Mouse (Mus musculus) adrenal gland, postnatal 36 days (tissue): ENCODE results near the gene Syne2. TPM values are rescaled to one million over a fixed set of nuclear protein-coding genes. Genes with fewer than 3 reads are reported as not detected.
"Not testable (repeated sequence)": the region's sequence is repeated elsewhere in the genome, so short reads cannot be mapped to it uniquely, and the experiment has no call there.

ENCODE experiments used
- DNase-seq, 2 experiments: peaks; one replicate each; pipeline ENCODE4 v3.0.0; 2021; ENCODE audit warnings: mixed read lengths in 1 of 2
- microRNA-seq: library from miRNA; unstranded; fragments of <30 nt; microRNA quantifications from one replicate; pipeline ENCODE4 v1.2.0, GENCODE M21; 2021
- total RNA-seq, 2 experiments: library from RNA; stranded (reverse); gene quantifications; 2 replicates each; pipeline ENCODE4 v1.2.3; 2021

Gene Syne2
- total RNA-seq, 2 experiments from 2014 or later: 40.6 to 46.1 TPM

- no peak for DNase-seq
These were observed 286.8 kb downstream of the Syne2 start for GRCm38 (mm10) chr12:76104596-76105351.

DNA sequence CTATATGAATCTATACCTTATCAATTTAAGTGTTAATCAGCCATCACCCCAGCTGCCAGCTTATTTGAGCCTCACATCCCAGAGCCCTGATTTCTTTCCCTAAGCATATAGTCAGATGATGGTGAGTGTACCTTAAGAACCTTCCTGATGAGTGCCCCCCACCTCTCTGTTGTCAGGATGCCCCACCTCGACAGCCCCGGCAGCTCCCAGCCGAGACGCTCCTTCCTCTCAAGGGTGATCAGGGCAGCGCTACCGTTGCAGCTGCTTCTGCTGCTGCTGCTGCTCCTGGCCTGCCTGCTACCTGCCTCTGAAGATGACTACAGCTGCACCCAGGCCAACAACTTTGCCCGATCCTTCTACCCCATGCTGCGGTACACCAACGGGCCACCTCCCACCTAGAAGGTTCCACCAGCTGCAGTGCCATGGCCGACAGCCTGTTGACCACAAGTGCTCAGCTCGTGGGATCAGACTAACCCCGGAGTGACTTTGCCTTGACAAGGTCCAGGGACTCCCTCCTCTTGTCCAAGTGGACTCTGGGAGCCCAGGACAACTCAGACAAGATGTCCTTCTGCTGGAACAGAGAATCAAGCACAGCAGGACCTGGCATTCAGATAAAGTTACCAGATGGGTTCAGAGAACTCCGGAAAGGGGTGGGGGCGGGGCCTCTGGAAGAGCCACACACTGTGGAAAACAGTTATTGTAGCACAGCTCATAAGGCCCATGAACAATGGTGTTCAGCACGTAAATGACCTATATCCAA is 291.9 kb downstream of the Syne2 start:
- DNase-seq: no peak

DNA sequence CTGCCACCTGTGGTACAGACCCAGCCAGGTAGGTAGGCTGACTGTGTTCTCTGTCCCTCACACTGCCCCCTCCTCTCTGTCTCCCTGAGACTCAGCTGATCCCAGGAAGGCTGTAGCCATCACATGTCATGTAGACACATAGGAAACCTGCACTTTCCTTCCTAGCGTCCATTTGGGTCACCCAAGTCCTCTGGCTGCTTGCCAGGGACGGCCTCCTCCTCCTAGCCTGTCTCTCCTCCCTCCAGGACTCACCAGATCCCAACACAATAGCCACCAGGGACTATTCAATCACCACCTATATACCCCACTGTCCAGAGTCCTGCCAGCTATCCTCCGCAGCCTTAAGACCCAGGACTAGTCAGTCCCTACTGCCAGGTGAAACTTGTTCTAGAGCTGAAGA is 293.1 kb downstream of the Syne2 start:
- DNase-seq: no peak

GRCm38 (mm10) chr12:76116577-76116976 is 298.6 kb downstream of the Syne2 start:
- no peak for DNase-seq

DNA sequence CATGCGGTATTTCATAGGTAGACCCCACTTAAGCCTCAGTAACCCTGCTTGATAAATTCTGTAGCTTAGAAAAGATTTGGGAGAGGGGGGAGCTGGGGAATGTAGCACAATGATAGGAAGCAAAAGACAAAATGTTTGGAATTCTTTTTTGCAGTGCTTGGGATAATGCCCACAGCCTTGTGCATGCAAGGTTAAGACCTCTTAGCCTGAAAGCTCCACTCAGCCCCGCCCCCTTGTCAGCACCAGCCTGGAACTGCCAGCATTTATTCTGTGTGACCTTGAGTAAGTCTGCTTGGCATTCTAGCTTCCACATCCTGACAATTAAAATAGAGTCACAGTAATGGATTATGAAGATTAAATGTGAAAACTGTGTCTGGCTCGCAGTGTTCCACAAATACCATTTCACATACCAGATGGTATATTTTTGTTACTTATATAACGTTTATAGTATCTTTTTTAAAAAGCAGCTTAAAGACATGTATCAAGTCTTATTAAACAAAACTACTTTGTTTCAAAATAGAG is 299.8 kb downstream of the Syne2 start:
- peak; percentile 65 to 75 for DNase-seq

DNA sequence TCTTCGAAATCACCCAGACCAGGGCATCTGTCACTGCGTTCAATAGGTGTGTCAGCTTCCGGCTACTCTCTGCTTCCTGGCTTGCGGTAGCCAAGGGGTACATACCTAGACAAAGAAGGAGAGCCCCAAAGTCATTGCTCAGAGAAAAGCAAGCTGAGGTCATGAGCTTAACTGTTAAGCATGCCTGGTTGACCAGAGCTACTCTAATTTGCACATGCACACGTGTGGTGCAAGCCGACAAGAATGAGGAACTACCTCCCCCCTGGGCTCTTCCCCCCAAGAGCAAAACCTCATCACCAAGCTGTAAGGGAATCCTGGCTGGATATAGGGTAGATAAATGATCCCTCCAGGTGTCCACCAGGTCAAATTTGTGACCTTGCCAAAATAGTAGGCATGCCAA is 305.3 kb downstream of the Syne2 start:
- DNase-seq: no peak

- DNase-seq: no peak
These were observed 310.4 kb downstream of the Syne2 start for GRCm38 (mm10) chr12:76128306-76128705.

DNA sequence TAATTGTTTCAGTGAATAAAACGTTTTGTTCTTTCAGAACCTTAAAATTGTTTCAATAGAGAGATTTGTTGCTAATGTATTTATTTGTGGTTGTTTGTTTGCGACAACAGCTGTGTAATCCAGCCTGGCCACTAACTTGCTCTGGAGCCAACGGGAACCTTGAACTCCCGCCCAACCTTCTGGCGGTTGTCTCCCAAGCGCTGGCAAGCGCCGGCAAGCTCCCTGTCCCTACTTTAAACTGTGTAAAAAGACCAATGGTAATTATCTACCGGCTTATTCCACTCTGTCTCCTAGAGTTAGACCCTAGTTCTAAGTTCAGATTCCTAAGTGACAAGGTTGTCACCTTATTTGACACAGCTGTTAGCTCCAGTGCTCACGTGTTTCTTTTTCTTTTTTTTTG is 310.9 kb downstream of the Syne2 start:
- peak; percentile 53 to 72 for DNase-seq

- DNase-seq: peak; percentile 24 to 39
These were observed 312.3 kb downstream of the Syne2 start for GRCm38 (mm10) chr12:76130281-76130680.

DNA sequence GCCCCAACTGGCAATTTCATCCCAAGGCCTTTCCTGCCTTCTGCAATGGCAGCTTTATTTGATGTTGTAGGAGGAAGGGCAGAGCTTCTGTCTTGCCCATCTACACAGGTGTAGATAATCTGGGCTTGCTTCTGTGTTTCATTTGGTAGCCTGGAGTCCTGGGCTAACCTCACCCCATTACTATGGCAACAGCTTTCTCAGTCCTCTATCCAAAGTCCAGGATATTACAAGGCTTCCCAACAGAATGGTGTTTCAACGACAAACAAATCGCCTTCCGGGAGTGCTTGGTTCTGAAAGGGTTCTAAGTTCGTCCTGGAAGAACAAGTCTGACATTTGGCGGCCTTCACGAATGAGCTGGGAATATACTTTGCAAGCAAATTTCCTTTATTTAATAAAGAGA is 313.0 kb downstream of the Syne2 start:
- DNase-seq: no peak

DNA sequence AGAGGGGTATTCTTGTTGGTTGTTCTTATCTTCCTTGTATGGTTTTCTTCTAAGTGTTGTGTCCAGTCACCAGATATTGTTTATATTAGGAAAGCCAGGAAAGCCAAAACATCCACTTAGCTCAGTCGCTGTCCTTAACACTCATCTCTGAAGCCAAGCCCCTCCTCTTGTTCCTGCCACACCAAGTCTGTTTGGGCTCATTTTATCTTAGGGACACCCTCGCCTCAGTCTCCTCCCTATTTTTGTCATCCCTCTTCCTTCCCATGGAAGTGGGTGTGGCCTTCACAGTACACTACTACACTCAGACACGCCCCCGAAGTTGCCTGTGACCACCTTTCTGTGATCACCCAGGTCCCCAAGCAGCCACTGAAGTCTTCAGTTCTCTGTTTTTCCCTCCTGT is 314.7 kb downstream of the Syne2 start:
- no peak for DNase-seq

DNA sequence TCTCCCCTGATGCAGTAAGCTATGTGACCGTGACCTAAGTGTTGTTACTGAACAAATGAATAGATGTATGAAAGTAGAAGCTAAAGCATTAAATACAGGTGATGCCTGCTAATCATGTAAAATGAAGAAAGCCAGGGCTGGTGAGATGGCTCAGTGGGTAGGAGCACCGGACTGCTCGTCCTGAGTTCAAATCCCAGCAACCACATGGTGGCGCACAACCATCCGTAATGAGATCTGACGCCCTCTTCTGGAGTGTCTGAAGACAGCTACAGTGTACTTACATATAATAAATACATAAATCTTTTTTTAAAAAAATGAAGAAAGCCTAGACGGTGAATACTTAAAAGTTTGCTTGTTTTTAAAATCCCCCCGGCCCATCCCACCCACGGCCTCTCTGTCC is 315.1 kb downstream of the Syne2 start:
- DNase-seq: not testable (repeated sequence)

- DNase-seq: no peak
These were observed 318.8 kb downstream of the Syne2 start for GRCm38 (mm10) chr12:76136701-76137100.

DNA sequence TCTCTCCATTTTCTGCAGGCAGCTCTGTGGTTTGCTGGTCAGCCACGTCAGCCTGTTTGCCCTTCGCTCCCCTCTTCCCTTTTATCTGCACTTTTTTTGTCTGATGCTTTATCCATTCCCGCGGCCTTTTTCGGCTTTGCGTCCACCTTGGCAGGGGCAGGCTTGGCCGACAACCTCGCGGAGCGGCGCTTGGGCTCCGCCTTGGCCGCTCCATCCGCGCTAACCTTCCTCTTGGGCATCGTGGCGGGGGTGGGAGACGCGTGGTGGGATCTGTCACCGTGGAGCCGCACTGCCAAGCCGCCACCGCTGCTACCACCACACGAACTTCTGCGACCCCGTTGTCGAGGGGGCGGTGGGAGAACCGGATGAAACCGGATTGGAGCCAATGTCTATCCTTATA is 334.5 kb downstream of the Syne2 start:
- peak; percentile 17 to 23 for DNase-seq

Small RNA genes within 50 kb of the gene (microRNA-seq; reads per million reads assigned to microRNA genes)
- gene Mir5101: not detected

Other genes starting within 250 kb of the Syne2 start
- 10 to 100 TPM; 50.2 to 50.8 TPM for gene Ppp2r5e, start 221.9 kb upstream of the Syne2 start, total RNA-seq
- gene Wdr89, start 148.6 kb upstream of the Syne2 start, total RNA-seq: 1 to 10 TPM; 3.7 to 4.7 TPM
- 100 to 1,000 TPM; 120 to 197 TPM for gene Sgpp1, start 82.4 kb upstream of the Syne2 start, total RNA-seq